Mouse (Mus musculus): Measurements from ENCODE around the gene Ppp3ca.

Gene Ppp3ca

DNA sequence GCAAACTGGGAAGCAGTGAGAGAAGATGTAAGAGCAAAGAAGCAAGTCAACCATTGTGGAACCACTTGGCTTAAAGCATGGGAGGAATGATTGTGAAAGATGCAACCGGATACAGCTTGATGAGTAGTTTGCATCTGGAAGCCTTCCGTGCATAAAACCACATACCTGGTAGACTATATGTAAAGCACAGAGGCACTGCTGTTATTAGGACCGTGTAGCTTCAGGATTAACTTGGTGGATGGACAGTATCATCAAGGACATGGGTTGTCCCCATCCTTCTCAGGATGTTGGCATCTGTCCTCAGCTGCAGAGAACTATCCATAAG lies 271.6 kb downstream of the Ppp3ca start:
- DNase-seq, result no peak

DNA sequence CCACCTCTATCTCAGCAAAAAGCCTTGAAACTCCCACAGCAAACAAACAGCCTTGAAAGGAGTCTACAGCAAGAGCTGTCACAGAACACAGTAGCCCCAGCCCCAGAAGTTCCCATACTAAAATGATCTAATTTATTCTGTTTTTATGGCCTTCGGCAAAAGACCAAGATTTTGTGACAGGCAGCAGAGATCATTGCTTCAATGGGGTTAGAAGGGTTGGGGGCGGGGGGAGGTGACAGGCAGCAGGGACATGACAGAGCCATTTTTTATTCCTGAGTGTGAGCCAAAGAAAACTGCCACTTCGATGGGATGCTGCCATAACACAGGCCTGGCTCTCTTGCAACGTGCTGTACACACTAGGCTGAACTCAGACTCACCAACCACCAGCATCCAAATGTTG lies 275.6 kb downstream of the Ppp3ca start:
- no peak for DNase-seq

DNA sequence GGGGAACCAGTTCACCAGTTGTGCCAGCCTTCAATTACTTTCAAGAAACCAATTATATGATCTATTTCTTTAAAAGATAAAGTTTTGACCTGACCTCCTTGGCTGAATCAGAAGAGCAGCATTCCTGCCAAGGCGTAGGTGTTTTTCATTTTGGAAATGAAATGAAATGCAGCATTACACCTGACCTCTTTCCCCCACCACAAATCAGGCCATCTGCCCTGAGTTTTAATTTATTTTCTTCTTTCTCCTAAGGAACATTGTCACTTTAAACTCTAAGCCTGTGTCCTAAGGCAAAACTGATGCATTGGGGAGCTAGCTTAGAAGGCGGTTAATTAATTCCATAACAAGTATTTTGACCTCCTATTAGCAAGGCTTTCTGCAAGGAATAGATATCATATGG lies 276.7 kb downstream of the Ppp3ca start:
- no peak for DNase-seq

DNA sequence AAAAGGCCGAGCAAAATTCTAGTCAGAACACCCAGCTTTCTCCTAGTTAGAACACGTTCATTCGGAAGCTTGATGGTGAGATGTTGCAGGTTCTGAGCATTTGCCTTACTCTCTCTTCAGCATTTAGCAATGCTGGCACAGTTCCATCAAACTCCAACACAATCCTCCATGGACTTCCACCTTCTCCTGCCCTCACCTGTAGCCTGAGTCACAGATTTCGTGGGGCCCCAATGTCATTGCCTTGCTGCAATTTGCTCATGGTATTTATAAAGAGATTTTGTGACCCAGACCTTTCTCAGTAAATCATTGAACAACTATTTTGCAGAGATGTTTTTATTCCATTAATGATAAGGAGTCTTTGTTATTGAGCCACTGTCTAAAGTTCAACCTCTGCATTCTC lies 278.2 kb downstream of the Ppp3ca start:
- no peak for DNase-seq

DNA sequence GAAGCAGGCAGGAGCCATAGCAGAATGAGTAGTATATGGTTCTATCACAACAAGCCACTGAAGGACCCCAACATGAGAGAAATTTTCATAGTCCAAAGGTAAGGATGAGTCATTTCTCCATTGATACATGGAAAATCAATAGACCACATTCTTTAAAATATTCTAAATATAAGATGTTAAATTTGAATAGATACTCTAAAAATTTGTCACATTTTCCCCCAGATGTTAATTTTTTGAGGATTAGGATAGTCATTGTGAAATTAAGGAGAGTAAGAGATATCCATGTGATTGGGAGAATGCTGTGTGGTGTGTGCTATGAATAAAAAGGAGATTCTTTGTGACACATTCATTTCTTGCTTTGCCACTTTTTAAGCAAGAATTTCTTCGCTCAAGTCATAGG lies 281.9 kb downstream of the Ppp3ca start:
- DNase-seq, result no peak

DNA sequence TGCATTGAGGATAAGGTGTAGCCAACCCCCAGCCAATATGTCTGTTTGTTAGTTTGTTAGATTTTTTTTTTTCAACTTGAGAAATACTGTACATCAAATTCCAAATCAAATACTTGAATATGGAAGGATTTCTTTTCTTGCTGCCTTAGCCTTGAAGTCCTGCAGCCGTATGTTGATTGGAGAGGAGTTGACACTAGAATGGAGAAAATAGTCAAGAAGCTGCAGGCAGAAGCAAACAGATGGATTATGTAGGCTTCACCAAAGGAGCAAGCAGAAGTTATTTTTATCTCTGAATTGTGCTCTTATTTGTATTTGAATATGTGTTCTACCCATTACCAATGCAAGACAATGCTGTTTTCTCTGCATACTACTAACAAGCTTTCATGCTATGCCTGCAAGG lies 282.9 kb downstream of the Ppp3ca start:
- DNase-seq, result no peak

DNA sequence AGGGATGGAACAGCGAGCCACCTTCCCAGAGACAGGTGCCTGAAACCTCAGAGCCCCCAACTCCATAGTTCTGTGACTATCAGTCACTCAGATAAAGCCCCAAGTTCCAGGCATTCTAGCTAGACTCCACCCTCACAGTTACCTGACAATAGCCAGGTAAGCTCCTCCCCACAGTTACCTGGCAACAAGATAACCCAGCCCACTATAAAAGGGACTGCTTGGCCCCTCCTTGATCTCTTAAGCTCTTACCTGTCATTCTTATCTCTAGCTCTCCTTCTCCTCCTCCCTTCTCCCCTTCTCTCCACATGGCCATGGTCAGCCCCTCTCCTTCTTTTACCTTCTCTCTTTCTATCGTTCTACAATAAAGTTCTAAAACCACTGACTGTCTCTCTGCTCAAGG lies 285.1 kb downstream of the Ppp3ca start:
- DNase-seq, result no peak

DNA sequence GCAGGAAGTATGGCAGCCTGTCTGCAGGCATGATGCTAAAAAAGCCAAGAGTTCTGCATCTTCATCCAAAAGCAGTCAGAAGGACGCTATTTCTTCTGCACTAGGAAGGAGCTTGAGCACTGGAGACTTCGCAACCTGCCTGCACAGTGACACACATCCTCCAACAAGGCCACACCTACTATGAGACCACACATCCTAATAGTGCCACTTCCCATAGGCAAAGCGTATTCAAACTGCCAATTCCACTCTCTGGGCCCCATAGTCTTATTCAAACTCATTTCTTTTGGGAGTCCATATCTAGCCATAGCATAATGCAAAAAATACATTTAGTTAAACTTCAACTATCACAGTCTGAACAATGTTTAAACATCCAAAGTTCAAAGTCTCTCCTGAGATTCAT lies 290.4 kb downstream of the Ppp3ca start:
- DNase-seq, result no peak

DNA sequence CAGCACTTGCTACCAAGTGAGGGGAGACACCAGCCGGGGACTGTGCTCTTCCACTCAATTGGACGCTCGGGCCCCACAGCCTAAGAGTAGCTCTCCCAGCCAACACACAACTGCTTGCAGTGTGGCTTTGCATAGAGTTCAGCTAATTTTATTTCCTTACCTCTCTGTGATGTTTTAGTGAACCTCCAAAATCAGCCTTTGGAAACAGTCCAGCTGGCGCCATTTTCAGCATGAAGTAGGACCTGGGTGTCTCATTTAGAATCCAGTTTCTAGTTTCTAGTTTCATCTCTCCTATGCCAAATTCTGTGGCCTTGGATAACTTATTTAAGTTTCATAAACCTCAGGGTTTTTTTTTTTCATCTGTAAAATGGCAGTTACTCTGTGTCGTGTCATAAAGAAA lies 296.9 kb downstream of the Ppp3ca start:
- no peak for DNase-seq

DNA sequence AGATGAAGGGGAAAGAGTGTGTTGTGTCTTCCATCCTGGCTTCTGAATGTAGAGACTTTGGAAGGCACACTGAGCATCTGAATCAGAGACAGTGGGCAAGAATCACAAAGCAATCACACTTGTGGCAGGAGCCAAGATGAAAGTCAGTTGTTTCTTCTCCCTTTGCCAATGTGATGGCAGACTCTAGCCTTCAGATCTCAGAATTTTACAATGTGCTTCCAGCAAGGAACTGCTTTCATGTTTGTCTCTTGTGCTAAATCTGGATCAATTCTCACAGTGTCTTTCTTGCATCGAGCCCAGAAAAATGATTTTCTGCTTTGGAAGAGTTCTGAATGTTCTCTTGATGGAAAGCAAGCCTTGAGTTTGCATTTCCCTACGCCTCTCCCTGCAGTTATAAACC lies 297.6 kb downstream of the Ppp3ca start:
- DNase-seq, result no peak

DNA sequence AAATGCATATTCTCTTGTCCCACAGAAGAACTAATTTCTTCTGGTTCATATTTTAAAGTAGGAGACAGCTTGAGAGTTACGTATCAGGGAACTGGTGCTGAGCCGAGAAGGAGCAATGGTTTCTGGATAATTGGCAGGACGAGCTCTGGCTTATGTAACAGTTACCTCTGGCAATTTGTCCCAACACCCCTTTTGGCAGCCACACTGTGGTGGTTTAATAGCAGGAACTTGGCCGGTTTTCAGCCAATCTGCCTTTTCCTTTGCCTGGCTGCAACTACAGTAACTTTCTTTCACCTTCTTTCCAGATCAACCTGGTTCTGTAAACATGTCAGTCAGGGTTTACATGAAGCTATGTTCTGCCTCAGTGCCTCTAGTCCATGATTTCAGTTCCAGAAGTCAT lies 299.9 kb downstream of the Ppp3ca start:
- DNase-seq, result no peak

DNA sequence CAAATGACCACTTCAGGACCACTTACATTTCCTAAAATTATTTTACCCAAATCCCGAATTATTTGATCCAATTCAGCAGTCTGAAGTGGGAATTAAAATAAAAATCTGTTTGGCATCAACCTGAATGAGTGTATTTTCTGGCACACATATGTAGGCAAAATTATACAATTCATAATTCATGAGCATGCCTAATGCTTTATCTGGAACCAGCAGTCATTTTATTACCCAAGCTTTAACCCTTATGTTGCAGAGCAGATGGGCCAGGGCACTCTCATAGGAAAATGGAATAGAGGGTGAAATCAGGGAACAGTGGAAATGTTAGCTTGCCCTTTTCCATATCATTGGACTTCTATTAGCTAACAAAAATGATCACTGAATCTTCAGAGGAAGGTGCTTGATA lies 307.9 kb downstream of the Ppp3ca start:
- no peak for DNase-seq

DNA sequence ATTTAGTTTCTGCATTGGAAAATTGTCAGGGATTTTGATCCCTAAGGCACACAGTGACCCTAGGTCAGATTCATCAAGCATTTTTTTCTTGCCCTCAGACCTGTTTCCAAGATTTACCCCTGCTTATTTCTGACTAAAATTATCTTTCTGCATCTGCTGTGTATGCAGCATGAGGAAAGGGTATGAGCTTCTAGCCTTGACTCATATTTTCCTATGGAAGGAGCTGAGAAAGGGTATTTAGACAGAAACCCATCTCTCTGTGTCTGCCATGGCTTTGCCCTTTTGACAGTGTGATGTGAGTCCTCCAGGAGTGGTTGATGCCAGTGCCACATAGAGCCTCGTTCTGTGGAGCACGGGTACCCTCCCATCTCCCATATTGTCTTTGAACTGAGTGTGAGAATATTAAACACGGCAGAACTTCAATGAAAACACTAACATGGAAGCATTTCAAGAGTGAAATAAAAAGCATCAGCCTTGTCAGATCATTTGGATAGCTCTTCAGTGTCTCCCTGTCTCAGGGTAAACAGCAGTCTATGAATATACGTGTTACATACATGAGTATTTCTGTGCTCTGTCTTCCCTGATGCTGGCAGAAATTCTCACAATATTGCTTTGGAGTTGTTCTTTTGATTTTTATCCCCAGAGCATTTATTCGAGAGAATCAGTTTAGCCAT lies 311.1 kb downstream of the Ppp3ca start:
- no peak for DNase-seq

DNA sequence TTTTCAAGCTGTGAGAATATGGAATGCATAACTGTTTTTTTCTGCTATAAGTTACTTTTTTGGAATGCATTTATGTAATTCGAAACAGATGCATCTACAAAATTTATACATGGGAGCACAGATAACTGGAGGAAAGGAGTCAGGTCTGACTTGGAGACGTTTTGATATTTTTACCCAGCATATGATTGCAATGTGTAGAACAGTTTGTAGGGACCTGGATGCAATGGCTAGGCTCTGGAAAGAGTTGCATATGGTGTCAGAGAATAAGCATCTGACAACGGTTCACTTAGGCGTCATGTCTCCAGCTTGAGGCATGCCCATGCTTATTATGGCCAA lies 311.6 kb downstream of the Ppp3ca start:
- no peak for DNase-seq

DNA sequence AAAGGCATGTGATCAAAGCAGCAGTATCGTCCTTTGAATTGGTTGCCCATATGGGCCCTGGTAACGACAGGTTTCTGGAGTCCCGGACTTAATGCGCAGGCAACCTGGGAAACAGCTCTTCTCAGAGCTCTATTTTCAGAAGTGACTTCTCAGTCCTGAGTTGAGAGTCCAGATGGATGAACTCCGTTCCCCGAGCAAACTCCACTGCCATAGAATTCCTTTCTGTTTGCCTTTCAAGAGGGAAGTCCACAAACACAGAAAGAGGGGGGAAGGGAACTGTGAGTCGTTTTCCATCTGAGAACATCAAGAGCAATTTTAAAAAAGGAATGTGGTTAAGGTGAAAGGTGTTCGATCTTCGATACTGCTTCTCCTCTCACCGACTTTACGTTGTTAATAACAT lies 312.1 kb downstream of the Ppp3ca start:
- DNase-seq, result no peak

DNA sequence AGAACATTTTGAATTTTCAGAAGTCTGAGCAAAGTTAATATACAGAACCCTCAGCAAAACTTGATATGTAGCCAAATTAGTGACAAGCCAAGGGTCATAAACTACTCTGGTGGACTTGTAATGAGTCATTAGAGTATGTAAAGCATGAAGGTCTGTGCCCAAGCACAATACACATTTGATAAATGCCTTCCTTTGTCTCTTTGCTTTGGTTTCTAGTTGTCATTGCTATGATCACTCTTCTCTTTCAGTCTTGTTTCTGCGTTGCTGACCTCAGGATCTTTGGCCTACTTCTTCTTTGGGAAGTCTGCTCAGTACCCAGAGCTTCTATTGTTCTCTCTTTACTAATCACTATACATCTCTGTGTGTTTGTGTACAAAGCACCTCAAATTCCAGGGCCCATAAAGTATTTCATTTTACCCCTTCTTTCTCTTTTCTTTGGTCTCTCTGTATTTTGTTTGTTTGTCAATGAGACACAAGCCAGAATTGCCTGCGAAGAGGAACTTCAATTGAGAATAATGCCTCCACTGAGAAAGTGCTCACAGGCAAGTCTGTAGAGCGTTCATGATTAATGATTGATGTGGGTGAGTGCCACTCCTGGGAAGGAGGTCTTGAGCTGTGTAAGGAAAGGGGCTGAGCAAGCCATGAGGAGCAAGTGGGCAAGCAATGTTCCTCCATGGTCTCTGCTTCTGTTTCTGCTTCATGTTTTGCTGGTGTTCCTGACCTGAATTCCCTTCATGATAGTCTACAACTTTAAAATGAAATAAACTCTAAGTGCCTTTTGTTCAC lies 316.4 kb downstream of the Ppp3ca start:
- DNase-seq, result no peak
